Mouse (Mus musculus): ENCODE measurements at regions not wholly inside any gene's neighbourhood (a gene's known extent, or its start where the extent isn't known, plus 50 kb on each side); places are given as distances from the start of the nearest gene placed in this dataset.

DNA sequence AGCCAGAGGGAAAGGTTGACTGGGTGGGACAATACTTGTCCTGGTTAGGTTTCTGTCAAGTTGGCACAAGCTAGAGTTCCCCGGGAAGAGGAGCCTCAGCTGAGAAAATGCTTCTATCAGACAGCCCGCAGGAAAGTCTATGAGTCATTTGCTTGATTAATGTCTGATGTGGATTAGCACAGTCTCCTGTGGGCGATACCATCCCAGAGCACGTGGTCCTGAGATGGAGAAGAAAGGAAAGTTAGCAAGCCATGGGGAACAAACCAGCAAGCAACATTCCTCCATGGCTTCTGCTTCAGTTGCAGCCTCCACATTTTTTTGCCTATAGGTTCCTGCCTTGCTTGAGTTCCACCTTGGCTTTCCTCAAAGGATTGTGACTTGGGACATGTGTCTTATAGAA lies 121.8 kb downstream of the Rchy1 start:
- DNase-seq (ENCODE audit: extremely low spot score in 1 of 2, low spot score in 1 of 2): peak in 1 of 2 experiments; percentile 22

GRCm38 (mm10) chr5:91828481-91828880 lies 134.4 kb downstream of the Rchy1 start:
- no peak for DNase-seq (ENCODE audit: extremely low spot score in 1 of 2, low spot score in 1 of 2)

GRCm38 (mm10) chr5:91826636-91827035 lies 136.2 kb downstream of the Rchy1 start:
- DNase-seq (ENCODE audit: extremely low spot score in 1 of 2, low spot score in 1 of 2): peak in 1 of 2 experiments; percentile 38

DNA sequence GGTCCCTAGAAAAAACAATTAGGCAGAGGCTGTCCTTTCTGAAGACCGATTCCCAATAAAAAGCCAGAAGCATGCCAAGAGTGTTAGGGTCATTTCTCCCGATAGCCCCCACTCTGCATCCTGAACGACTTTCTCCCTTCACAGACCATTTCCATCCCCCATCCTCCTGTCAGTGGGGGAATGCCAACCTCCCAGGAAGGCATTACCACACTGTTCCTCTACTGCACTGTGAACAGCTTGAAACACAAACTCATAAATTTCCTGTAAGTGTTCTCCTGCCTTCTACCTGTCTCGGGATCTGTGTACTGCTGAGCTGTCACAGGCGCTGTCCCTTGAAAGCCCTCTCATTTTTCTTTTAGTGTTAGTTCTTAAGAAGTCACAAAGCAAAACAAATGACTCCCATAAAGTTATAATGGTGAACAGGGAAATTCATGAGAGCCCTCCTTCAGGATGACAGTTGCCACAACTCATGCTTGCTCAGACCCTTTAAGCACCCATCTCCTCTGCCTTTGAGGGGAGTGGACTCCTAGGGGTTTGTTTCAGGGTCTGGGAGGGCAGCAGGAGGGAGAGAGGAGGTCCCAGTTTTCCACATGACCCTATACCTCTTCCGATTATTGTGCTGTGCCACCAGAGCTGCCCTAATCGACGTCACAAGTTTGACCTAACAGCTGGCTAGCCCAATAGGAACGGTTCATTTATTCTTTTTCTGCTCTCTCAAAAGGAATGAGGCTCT lies 139.9 kb downstream of the Rchy1 start:
- DNase-seq (ENCODE audit: extremely low spot score in 1 of 2, low spot score in 1 of 2): no peak

GRCm38 (mm10) chr5:91818800-91819199 lies 144.1 kb downstream of the Rchy1 start:
- no peak for DNase-seq (ENCODE audit: extremely low spot score in 1 of 2, low spot score in 1 of 2)

DNA sequence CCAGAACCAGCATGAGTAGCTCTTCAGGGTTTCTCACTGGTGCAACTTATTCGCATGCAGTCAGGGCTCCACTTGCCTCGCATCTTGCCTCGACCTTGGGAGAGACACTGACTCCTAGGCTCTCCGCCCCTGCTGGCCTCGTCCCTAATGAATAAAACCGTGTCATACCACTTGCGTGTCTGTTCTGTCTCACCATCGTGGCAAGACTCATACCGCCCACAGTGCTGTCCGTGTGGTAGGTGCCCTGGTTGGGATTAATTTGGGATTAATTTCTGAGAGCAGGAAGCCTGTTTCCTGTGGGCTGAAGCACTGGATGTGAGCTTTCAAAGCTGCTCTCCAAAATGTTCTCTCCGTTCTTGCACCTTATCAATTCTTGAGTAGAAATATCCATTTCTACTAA lies 144.7 kb downstream of the Rchy1 start:
- no peak for DNase-seq (ENCODE audit: extremely low spot score in 1 of 2, low spot score in 1 of 2)

DNA sequence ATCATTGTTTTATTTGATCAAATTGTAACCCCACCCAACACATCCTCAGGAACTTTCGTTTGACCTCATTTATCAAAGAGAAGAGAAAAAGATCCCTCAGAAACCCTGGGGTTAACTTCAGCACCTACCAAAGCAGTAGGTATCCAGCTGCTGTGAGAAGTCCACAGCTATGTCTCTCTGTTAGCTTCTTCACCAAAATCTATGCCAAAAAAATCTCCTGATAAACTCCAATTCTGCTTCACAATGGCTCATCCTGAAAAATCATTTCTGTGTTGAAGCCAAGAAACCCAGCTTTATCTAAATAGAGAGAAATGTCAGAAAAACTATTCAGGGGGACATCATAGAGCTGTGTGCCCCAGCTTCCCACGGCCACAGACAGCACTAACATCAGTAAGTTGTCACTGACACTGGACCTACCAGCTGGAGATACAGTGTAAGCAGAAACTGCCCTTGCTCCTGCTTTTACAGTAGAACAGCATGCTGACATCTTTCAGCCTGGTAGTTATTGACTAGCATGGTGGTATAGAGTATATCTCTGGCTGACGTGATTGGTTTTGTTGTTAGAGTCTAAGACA lies 146.4 kb downstream of the Rchy1 start:
- DNase-seq (ENCODE audit: extremely low spot score in 1 of 2, low spot score in 1 of 2): no peak

GRCm38 (mm10) chr5:91814956-91815355 lies 147.9 kb downstream of the Rchy1 start:
- no peak for DNase-seq (ENCODE audit: extremely low spot score in 1 of 2, low spot score in 1 of 2)

DNA sequence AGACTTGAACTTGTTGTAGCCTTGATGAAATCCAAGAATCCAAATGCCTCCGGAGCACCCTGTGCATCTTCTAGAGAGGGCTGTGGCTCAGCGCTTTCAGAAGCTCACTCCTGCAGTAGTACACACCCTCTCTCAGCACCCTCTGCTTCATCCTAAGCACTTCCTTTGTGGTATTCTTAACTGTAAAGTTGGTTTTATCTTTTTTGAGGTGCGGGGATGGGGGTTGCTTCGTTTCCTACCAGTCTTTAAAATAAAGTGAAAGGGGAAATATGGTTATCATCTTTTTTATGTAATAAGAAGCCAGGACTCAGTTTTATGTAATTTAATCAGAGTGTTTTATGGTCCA lies 148.5 kb downstream of the Rchy1 start:
- DNase-seq (ENCODE audit: extremely low spot score in 1 of 2, low spot score in 1 of 2): no peak

- DNase-seq (ENCODE audit: extremely low spot score in 1 of 2, low spot score in 1 of 2): no peak
Measured at GRCm38 (mm10) chr5:91813547-91814416, 149.1 kb downstream of the Rchy1 start.

GRCm38 (mm10) chr5:91807070-91808065 lies 155.5 kb downstream of the Rchy1 start:
- DNase-seq (ENCODE audit: extremely low spot score in 1 of 2, low spot score in 1 of 2): peak in 1 of 2 experiments; percentile 9

GRCm38 (mm10) chr5:91801297-91801980 lies 161.4 kb downstream of the Rchy1 start:
- no peak for DNase-seq (ENCODE audit: extremely low spot score in 1 of 2, low spot score in 1 of 2)

DNA sequence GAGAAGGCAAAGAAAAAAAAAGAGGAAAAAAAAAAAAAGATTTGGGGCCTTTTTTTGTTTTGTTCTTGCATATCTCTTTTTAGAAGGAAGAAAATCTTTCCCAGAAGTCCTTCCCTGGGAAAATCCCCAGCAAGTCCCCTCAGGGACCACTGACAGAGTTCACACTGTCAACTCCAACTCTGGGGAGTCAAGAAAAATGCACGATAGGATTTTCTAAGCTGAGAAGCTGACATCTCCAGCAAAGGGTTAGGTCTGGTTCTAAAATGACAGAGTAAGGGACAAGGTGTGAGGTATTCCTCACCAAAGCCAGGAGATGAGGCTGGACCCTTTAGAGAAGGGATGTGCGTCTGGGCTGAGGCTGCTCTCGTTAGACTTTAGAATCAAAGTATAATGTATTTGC lies 165.5 kb downstream of the Rchy1 start:
- DNase-seq (ENCODE audit: extremely low spot score in 1 of 2, low spot score in 1 of 2): no peak

- DNase-seq (ENCODE audit: extremely low spot score in 1 of 2, low spot score in 1 of 2): no peak
Measured at GRCm38 (mm10) chr5:91792732-91793131, 170.1 kb downstream of the Rchy1 start.

GRCm38 (mm10) chr5:91790412-91790811 lies 172.5 kb downstream of the Rchy1 start:
- DNase-seq (ENCODE audit: extremely low spot score in 1 of 2, low spot score in 1 of 2): no peak

- no peak for DNase-seq (ENCODE audit: extremely low spot score in 1 of 2, low spot score in 1 of 2)
Measured at GRCm38 (mm10) chr5:91783966-91784365, 178.9 kb downstream of the Rchy1 start.

DNA sequence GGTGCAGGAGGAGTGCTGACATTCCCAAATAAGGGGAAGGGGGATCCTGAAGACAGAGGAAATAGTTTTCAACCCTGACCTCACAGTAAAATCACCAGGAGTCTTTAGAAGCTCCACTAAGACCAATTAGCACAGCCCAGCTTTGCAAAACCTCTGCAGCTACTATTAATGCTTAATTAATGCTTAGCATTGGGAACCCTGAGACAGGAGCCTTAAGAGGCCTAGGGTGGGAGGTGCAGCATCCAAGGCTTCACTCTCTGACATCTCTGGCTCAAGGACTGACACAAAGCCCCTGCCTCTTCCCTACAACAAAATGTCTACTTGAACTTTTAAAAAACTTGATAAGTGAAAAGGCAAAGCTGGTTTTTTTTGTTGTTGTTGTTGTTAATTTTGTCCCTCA lies 185.9 kb downstream of the Rchy1 start:
- DNase-seq (ENCODE audit: extremely low spot score in 1 of 2, low spot score in 1 of 2): no peak

DNA sequence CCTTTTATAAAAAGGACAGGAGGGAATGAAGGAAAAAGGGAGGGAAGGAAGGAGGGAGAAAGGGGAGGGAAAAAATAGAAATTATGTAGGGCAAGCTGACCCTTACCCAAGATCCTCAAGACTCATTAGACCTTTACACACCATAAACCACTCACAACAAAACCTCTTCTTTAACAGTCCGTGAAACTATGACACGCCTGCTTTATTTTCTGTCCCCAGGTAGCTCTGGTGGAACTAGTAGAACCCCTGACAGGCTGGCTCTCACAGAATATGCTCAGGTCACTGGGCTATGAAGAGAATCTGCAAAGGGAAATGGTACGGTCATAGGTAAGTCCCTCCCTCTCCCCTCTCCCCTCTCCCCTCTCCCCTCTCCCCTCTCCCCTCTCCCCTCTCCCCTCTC lies 188.8 kb downstream of the Rchy1 start:
- no peak for DNase-seq (ENCODE audit: extremely low spot score in 1 of 2, low spot score in 1 of 2)

GRCm38 (mm10) chr5:91767886-91768285 lies 195.0 kb downstream of the Rchy1 start:
- DNase-seq (ENCODE audit: extremely low spot score in 1 of 2, low spot score in 1 of 2): peak in 1 of 2 experiments; percentile 3

DNA sequence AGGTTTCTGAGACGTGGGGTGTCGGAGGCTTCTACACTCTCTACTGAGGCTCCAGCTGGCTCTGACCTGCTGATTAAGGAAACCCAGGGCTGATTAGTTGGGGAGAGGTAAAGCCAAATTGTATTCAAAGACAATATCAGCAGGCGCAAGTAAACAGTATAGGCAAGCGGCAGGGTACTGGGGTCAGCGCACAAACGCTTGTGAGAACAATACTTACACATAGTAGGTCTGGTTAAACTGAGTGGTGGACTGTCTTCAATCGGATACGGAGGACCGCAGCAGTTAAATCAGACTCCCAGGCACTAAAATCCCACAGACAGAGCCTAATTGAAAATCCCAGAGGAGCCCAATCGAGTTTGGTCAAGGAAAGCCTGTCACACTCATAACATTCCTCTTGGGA lies 195.8 kb downstream of the Rchy1 start:
- no peak for DNase-seq (ENCODE audit: extremely low spot score in 1 of 2, low spot score in 1 of 2)

Data from frontal cortex, adult 2 months (tissue).